Mouse (Mus musculus) CH12.LX (cell line): ENCODE results near the gene Kdm4b.

Experiments
- CTCF ChIP-seq, 2 experiments: IDR thresholded peaks in 1 of 2; conservative IDR thresholded peaks in 1 of 2; 2 replicates each; pipeline ENCODE4 v1.5.1; 2011 to 2012; ENCODE audit warnings: low read depth in 2 of 2, low read length in 2 of 2, improper control_type of control experiment in 1 of 2, inconsistent platforms in 1 of 2, mild to moderate bottlenecking in 1 of 2, moderate library complexity in 1 of 2
- E2F4 ChIP-seq: IDR thresholded peaks from 2 replicates; pipeline ENCODE4 v1.6.1; 2011; ENCODE audit warnings: low read depth, low read length, improper control_type of control experiment; ENCODE audit not compliant: insufficient replicate concordance
- MAX ChIP-seq: IDR thresholded peaks from 2 replicates; pipeline ENCODE4 v1.6.1; 2011; ENCODE audit warnings: low read length, improper control_type of control experiment
- POLR2A ChIP-seq: IDR thresholded peaks from 2 replicates; pipeline ENCODE4 v1.6.1; 2011; ENCODE audit warnings: low read depth, mild to moderate bottlenecking, improper control_type of control experiment, low read length
- UBTF ChIP-seq: IDR thresholded peaks from 2 replicates; pipeline ENCODE4 v1.6.1; 2012; ENCODE audit warnings: low read depth, mild to moderate bottlenecking, inconsistent platforms, low read length, improper control_type of control experiment, moderate library complexity

GRCm38 (mm10) chr17:56276643-56277566 lies 49.0 kb upstream of the Kdm4b start, which contains the start of gene Ticam1:
- peak; percentile 98 for TF ChIP-seq MAX
- TF ChIP-seq POLR2A = peak; percentile 94
- peak in 1 of 2 experiments; percentile 59; a peak in 2 of 4 replicates for TF ChIP-seq CTCF (conservative IDR thresholded peaks at IDR 0.05 in 1 of 2, IDR thresholded peaks at IDR 0.05 in 1 of 2; ENCODE audit: low read depth in 2 of 2, low read length in 2 of 2)
- 0 out of 2 replicates have a peak, but pooled peaks have one; percentile 36 for TF ChIP-seq E2F4
- TF ChIP-seq UBTF = 0 out of 2 replicates have a peak, but pooled peaks have one; percentile 28
